Mouse (Mus musculus) intestine, postnatal 0 days (tissue): ENCODE results near the gene Baz1a. TPM values are rescaled to one million over a fixed set of nuclear protein-coding genes. Genes with fewer than 3 reads are reported as not detected.
A peak's percentile ranks its signal among the peaks of the same experiment; 100 is the strongest.

Source experiments
- ATAC-seq: fragments of 200-750 bp; cut with Nextera tagmentation; 2 replicates; pipeline ENCODE4 v1.8.0; 2017; ENCODE audit warnings: mild to moderate bottlenecking, moderate TSS enrichment, moderate library complexity
- H3K27ac ChIP-seq: fragments of 300-500 bp; sonication (generic); 2 replicates; pipeline ENCODE4 v1.5.1; 2014; ENCODE audit warnings: mild to moderate bottlenecking, low read depth, low read length, moderate library complexity
- H3K27me3 ChIP-seq: fragments of 300-500 bp; sonication (generic); replicated peaks from 2 replicates; pipeline ENCODE4 v1.6.1; 2014; ENCODE audit warnings: low read length, mixed read lengths; ENCODE audit not compliant: control insufficient read depth, insufficient read depth
- H3K36me3 ChIP-seq: fragments of 300-500 bp; sonication (generic); 2 replicates; pipeline ENCODE4 v1.6.1; 2014; ENCODE audit warnings: mild to moderate bottlenecking, moderate library complexity; ENCODE audit not compliant: control insufficient read depth, insufficient read depth
- H3K4me1 ChIP-seq: fragments of 300-500 bp; sonication (generic); replicated peaks from 2 replicates; pipeline ENCODE4 v1.6.1; 2014; ENCODE audit warnings: antibody characterized with exemption, low read length, mixed read lengths; ENCODE audit not compliant: control insufficient read depth, insufficient read depth
- H3K4me2 ChIP-seq: fragments of 300-500 bp; sonication (generic); replicated peaks from 2 replicates; pipeline ENCODE4 v1.6.1; 2014; ENCODE audit warnings: low read depth, mild to moderate bottlenecking, moderate library complexity
- H3K4me3 ChIP-seq: fragments of 300-500 bp; sonication (generic); 2 replicates; pipeline ENCODE4 v1.5.1; 2014; ENCODE audit warnings: low read depth, low read length
- H3K9ac ChIP-seq: fragments of 300-500 bp; sonication (generic); 2 replicates; pipeline ENCODE4 v1.6.1; 2014; ENCODE audit warnings: mild to moderate bottlenecking, low read depth, low read length
- H3K9me3 ChIP-seq: fragments of 300-500 bp; sonication (generic); 2 replicates; pipeline ENCODE4 v1.6.1; 2016; ENCODE audit warnings: mixed run types; ENCODE audit not compliant: control insufficient read depth
- CTCF ChIP-seq: sonication (generic); IDR thresholded peaks from 2 replicates; pipeline ENCODE4 v1.5.1; 2016; ENCODE audit warnings: low read depth, mild to moderate bottlenecking, control low read depth, antibody characterized with exemption, moderate library complexity
- WGBS: fragments of 180-500 bp; shearing (Covaris S2); extraction: QIAGEN DNeasy Blood & Tissue Kit; methylation state at CpG from one replicate; pipeline ENCODE4 v1.1.7; 2014; 5-methylcytosine and 5-hydroxymethylcytosine counted together
- polyA plus RNA-seq: library from polyadenylated mRNA; unstranded; fragments of >200 nt; fragmentation: Nextera tagmentation; extraction: Ambion mirVana; gene quantifications from 2 replicates; pipeline ENCODE4 v1.2.1, GENCODE M21; 2015

Gene Baz1a
- polyA plus RNA-seq, 1 experiment from 2014 or later: 15.3 TPM

GRCm38 (mm10) chr12:54985257-54986051 is 28.7 kb downstream of the Baz1a start:
- no peaks in the 10 kb centered on the region for H3K4me1 ChIP-seq
- H3K9me3 ChIP-seq: no peaks in the 10 kb centered on the region
- H3K4me3 ChIP-seq: peak overlapping the region; percentile 92
- TF ChIP-seq CTCF: peak; percentile 16; the same call in 1 of the 2 replicates
- H3K4me2 ChIP-seq: peak overlapping the region; percentile 78
- H3K9ac ChIP-seq: peak overlapping the region; percentile 80
- WGBS: under 1% methylated on average over 101 of the region's 117 CpGs
- H3K36me3 ChIP-seq: no peaks in the 10 kb centered on the region; the same call in 1 of the 2 replicates
- H3K27ac ChIP-seq: peak overlapping the region; percentile 93
- H3K27me3 ChIP-seq: no peaks in the 10 kb centered on the region
- peak; percentile 61 for ATAC-seq

GRCm38 (mm10) chr12:54984701-54985256 is 29.4 kb downstream of the Baz1a start:
- H3K9ac ChIP-seq: peak overlapping the region; percentile 80
- H3K4me2 ChIP-seq: peak overlapping the region; percentile 78
- H3K4me3 ChIP-seq: peak overlapping the region; percentile 92
- 0 out of 2 replicates have a peak, but pooled peaks have one; percentile 1 for TF ChIP-seq CTCF
- H3K27me3 ChIP-seq: no peaks in the 10 kb centered on the region
- peak; percentile 75 for ATAC-seq
- no peaks in the 10 kb centered on the region for H3K4me1 ChIP-seq
- WGBS: 2% methylated on average over 41 of the region's 42 CpGs
- no peaks in the 10 kb centered on the region; the same call in 1 of the 2 replicates for H3K36me3 ChIP-seq
- H3K9me3 ChIP-seq: no peaks in the 10 kb centered on the region
- peak overlapping the region; percentile 93 for H3K27ac ChIP-seq

GRCm38 (mm10) chr12:54982935-54983715 is 31.0 kb downstream of the Baz1a start:
- Histone ChIP-seq H3K4me3 (no peak overlapping the region), H3K9ac (no peak overlapping the region), H3K4me2 (no peak overlapping the region), H3K36me3 (no peaks in the 10 kb centered on the region; the same call in 1 of the 2 replicates), H3K4me1 (no peaks in the 10 kb centered on the region), H3K9me3 (no peaks in the 10 kb centered on the region), H3K27ac (no peak overlapping the region), H3K27me3 (no peaks in the 10 kb centered on the region)
- no peak for ATAC-seq
- no peak for TF ChIP-seq CTCF
- 82% methylated on average over 7 of the region's 7 CpGs for WGBS

- no peak for ATAC-seq
- no peaks in the 10 kb centered on the region for H3K27me3 ChIP-seq
- peak; percentile 29 for TF ChIP-seq CTCF
- no peak overlapping the region for H3K27ac ChIP-seq
- no peaks in the 10 kb centered on the region; the same call in 1 of the 2 replicates for H3K36me3 ChIP-seq
- 81% methylated on average over 6 of the region's 6 CpGs for whole genome bisulfite sequencing
- no peak overlapping the region for H3K9ac ChIP-seq
- no peak overlapping the region for H3K4me3 ChIP-seq
- no peaks in the 10 kb centered on the region for H3K9me3 ChIP-seq
- H3K4me2 ChIP-seq: no peak overlapping the region
- no peaks in the 10 kb centered on the region for H3K4me1 ChIP-seq
Measured at GRCm38 (mm10) chr12:54981962-54982361, 32.2 kb downstream of the Baz1a start.

- no peak overlapping the region for H3K9ac ChIP-seq
Measured at GRCm38 (mm10) chr12:54980939-54981338, 33.2 kb downstream of the Baz1a start.

GRCm38 (mm10) chr12:54980532-54980931 is 33.6 kb downstream of the Baz1a start:
- Histone ChIP-seq H3K9ac (no peak overlapping the region), H3K4me3 (no peak overlapping the region), H3K36me3 (no peaks in the 10 kb centered on the region; the same call in 1 of the 2 replicates), H3K27ac (no peak overlapping the region), H3K9me3 (no peaks in the 10 kb centered on the region), H3K27me3 (no peaks in the 10 kb centered on the region), H3K4me1 (no peaks in the 10 kb centered on the region), H3K4me2 (no peak overlapping the region)
- 74% methylated on average over 6 of the region's 6 CpGs for WGBS
- TF ChIP-seq CTCF: no peak
- ATAC-seq: no peak

More at GRCm38 (mm10) chr12:54980939-54981338, 33.2 kb downstream of the Baz1a start:
- 90% methylated on average over 5 of the region's 5 CpGs for WGBS
- Histone ChIP-seq H3K9me3 (no peaks in the 10 kb centered on the region), H3K4me3 (no peak overlapping the region), H3K27me3 (no peaks in the 10 kb centered on the region), H3K4me2 (no peak overlapping the region), H3K36me3 (no peaks in the 10 kb centered on the region; the same call in 1 of the 2 replicates), H3K4me1 (no peaks in the 10 kb centered on the region), H3K27ac (no peak overlapping the region)
- TF ChIP-seq CTCF: no peak
- ATAC-seq: no peak
